Mouse (Mus musculus): ENCODE measurements around the gene Gm12166. TPM values are rescaled to one million over a fixed set of nuclear protein-coding genes. Genes with fewer than 3 reads are reported as not detected.

Gm12166 gene
- polyA plus RNA-seq, 1 experiment from 2014 or later: 6.1 TPM

DNA sequence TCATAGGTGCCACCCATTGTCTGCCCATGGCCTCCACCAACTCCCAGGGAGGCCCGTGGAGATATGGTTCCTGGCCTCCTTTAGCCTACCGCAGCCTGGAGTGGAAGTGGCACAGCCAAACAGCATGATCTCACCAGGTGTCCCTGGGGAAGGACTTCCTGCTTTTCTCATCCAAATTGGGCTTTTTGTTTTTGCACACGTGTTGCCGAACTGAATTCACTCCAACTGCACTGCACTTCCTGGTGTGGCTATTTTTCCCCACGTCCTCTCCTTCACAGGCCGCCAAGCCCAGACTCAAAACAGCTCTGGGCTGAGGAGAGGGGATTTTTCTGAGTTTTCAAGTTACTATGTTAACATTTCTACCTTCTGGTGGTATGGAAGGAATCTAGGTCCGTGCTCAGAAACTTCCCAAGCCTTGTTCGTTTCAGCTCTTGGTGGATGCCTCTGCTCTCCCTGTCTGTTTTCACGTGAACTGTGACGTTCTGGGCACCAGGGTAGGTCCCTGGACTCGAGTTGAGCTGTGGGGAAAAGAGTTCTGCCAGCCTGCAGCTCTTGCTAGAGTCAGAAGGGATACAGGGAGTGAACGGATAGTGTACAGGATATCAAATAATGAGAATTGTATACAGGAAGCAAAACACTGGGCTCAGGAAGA is 16.8 kb upstream of the Gm12166 start:
- ATAC-seq (ENCODE audit: low read depth): no peak
- no peaks in the 10 kb centered on the region for H3K27me3 ChIP-seq (ENCODE audit: control insufficient read depth, insufficient read depth, low read length)
- H3K4me1 ChIP-seq (ENCODE audit: control insufficient read depth, insufficient read depth, low read length): peaks cover 7% of the 10 kb centered on the region
- no peak overlapping the region for H3K4me2 ChIP-seq (ENCODE audit: low read depth, low read length)
- WGBS: 32% methylated on average over 12 of the region's 12 CpGs
- no peaks in the 10 kb centered on the region for H3K9me3 ChIP-seq (ENCODE audit: control insufficient read depth, low read length)
- H3K36me3 ChIP-seq (ENCODE audit: control insufficient read depth, insufficient read depth, low read length): peaks cover 3% of the 10 kb centered on the region; the same call in 1 of the 2 replicates
- no peak overlapping the region for H3K27ac ChIP-seq (ENCODE audit: low read depth, low read length)
- no peak overlapping the region for H3K4me3 ChIP-seq (ENCODE audit: low read depth, low read length)
- no peak overlapping the region for H3K9ac ChIP-seq (replicated peaks; ENCODE audit: low read depth, low read length)

DNA sequence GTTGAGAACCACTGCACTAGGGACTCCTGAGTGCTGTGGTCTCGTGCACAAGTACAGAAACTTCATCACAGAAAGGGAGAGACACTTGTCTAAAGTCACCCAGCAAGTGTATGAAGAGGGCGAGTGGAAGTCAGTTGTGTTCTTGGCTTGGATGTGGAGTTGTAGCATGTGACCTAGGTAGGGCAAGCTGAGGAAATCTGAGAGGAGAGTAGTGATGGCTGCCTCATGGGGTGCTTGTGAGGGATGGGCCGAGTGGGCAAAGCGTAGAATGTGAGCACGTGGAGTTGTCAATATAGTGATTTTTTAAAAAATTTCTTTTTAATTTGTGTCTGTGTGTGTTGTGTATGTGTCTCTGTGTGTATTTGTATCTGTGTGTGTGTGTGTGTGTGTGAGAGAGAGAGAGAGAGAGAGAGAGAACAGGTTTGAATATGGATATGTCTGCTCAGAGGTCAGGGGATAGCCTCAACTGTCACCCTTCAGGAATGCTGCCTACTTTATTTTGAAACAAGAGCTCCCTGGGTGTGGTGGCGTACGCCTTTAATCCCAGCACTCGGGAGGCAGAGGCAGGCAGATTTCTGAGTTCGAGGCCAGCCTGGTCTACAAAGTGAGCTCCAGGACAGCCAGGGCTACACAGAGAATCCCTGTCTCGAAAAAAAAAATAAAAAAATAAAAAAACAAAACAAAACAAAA is 15.4 kb upstream of the Gm12166 start:
- 94% methylated on average over 10 of the region's 10 CpGs for WGBS

DNA sequence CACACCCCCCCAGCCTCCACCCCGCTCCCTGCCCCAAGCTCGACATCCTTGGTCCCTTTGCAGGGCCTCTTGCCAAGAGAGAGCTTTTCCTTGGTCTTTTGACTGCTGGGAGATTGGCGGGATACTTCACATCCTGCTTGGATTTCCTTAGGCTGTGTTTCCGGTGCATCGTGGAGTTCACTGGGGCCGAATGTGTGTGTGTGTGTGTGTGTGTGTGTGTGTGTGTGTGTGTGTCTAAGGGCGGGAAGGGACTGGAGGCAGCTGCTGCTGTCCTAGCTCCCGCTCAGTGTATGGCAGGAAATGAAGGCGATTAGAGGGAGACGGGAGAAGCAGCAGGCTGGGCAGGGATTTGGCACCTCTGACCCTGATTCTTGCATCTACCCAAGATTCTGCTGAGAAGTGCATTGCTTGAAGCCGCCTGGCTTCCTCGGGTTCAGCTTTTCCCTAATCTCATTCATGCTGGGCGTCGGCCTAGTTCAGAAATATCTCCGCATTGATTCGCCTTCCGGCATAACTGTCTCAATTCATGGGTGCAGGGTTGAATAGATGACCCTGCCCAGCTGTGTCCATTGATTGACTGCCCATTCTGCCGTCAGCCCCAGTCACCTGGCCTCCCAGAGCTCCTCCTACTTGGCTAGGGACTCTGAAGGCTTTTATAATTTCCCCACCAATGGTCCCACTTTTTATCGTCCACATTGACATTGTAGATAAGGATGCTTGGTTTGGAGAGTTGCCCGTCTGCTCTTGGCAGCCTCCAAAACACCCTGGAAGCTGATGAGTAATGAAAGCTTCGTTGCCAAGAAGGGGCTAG is 13.3 kb upstream of the Gm12166 start:
- Histone ChIP-seq H3K27me3 (ENCODE audit: control insufficient read depth, insufficient read depth, low read length) (no peaks in the 10 kb centered on the region), H3K9ac (replicated peaks; ENCODE audit: low read depth, low read length) (no peak overlapping the region), H3K4me1 (ENCODE audit: control insufficient read depth, insufficient read depth, low read length) (peaks cover 7% of the 10 kb centered on the region; the same call in 1 of the 2 replicates), H3K36me3 (ENCODE audit: control insufficient read depth, insufficient read depth, low read length) (peaks cover 7% of the 10 kb centered on the region; the same call in 1 of the 2 replicates), H3K4me2 (ENCODE audit: low read depth, low read length) (no peak overlapping the region), H3K27ac (ENCODE audit: low read depth, low read length) (no peak overlapping the region), H3K9me3 (ENCODE audit: control insufficient read depth, low read length) (no peaks in the 10 kb centered on the region), H3K4me3 (ENCODE audit: low read depth, low read length) (no peak overlapping the region)
- 57% methylated on average over 21 of the region's 21 CpGs for WGBS
- ATAC-seq (ENCODE audit: low read depth): peak; percentile 25; the same call in 1 of the 2 replicates

More for the DNA sequence above, 15.4 kb upstream of the Gm12166 start:
- Histone ChIP-seq H3K4me3 (ENCODE audit: low read depth, low read length) (no peak overlapping the region), H3K9ac (replicated peaks; ENCODE audit: low read depth, low read length) (no peak overlapping the region), H3K27me3 (ENCODE audit: control insufficient read depth, insufficient read depth, low read length) (no peaks in the 10 kb centered on the region), H3K4me2 (ENCODE audit: low read depth, low read length) (no peak overlapping the region), H3K4me1 (ENCODE audit: control insufficient read depth, insufficient read depth, low read length) (peaks cover 7% of the 10 kb centered on the region; the same call in 1 of the 2 replicates), H3K27ac (ENCODE audit: low read depth, low read length) (no peak overlapping the region), H3K9me3 (ENCODE audit: control insufficient read depth, low read length) (no peaks in the 10 kb centered on the region), H3K36me3 (ENCODE audit: control insufficient read depth, insufficient read depth, low read length) (peaks cover 3% of the 10 kb centered on the region; the same call in 1 of the 2 replicates)
- ATAC-seq (ENCODE audit: low read depth): no peak

DNA sequence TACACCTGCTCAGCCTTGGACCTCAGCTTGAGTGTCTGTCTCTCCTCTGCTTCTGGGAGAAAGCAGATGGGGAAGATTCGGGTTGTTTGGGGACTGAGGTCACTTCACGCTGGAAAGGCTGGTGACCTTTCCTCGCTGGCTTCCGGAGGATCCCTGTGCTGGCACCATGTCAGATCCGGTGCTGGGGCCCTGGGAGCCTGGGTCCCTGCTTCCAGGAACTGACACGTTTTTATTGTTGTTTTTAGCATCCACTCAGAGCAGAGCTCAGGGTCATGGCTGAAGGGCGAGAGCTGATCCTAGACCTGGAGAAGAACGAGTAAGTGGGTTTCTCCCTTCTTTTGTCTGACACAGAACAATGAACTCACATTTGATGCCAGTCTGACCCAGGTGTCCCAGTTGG is 12.6 kb upstream of the Gm12166 start:
- ATAC-seq (ENCODE audit: low read depth): no peak
- H3K27ac ChIP-seq (ENCODE audit: low read depth, low read length): no peak overlapping the region
- 61% methylated on average over 8 of the region's 8 CpGs for WGBS

DNA sequence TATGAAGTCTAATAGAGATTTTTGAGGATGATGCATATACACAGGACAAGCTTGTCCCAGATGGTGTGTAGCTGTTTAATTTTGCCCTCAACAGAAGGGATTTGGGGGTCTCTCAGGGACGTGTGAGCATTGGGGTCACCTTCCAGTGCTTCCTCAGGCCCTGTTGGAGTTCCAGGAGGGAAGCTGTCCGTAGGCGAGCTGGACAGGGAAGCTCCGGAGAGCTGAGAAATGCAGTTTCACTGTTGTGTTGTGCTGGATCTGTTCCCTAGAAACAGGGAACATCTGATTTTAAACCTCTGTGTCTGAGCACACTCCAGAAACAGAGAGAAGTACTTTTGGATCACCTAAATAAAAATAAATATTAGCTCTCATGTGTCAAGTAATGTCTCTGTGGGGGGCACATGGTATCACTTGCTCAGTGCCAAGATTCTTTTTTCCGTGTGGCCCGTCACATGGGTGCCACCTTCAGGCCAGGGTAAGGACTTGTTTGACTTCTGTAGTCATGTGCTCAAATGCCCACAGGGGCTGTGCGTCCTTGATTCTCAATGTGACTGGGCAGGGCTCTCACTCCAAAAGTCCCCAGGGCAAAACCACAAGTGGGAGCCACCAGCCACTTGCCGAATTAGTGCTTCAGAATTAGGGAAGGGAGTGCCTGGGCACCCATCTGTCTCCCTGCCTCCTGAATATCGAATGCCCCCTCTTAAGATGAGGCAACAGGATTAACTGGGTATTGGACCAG is 11.0 kb upstream of the Gm12166 start:
- Histone ChIP-seq H3K36me3 (ENCODE audit: control insufficient read depth, insufficient read depth, low read length) (peaks cover 7% of the 10 kb centered on the region; the same call in 1 of the 2 replicates), H3K27me3 (ENCODE audit: control insufficient read depth, insufficient read depth, low read length) (no peaks in the 10 kb centered on the region), H3K4me3 (ENCODE audit: low read depth, low read length) (no peak overlapping the region), H3K4me2 (ENCODE audit: low read depth, low read length) (no peak overlapping the region), H3K9me3 (ENCODE audit: control insufficient read depth, low read length) (no peaks in the 10 kb centered on the region), H3K9ac (replicated peaks; ENCODE audit: low read depth, low read length) (no peak overlapping the region), H3K4me1 (ENCODE audit: control insufficient read depth, insufficient read depth, low read length) (peaks cover 7% of the 10 kb centered on the region; the same call in 1 of the 2 replicates), H3K27ac (ENCODE audit: low read depth, low read length) (no peak overlapping the region)
- ATAC-seq (ENCODE audit: low read depth): no peak
- WGBS: 64% methylated on average over 9 of the region's 9 CpGs

More for the DNA sequence above, 12.6 kb upstream of the Gm12166 start:
- Histone ChIP-seq H3K36me3 (ENCODE audit: control insufficient read depth, insufficient read depth, low read length) (peaks cover 7% of the 10 kb centered on the region; the same call in 1 of the 2 replicates), H3K9me3 (ENCODE audit: control insufficient read depth, low read length) (no peaks in the 10 kb centered on the region), H3K9ac (replicated peaks; ENCODE audit: low read depth, low read length) (no peak overlapping the region), H3K4me1 (ENCODE audit: control insufficient read depth, insufficient read depth, low read length) (peaks cover 7% of the 10 kb centered on the region; the same call in 1 of the 2 replicates), H3K27me3 (ENCODE audit: control insufficient read depth, insufficient read depth, low read length) (no peaks in the 10 kb centered on the region), H3K4me2 (ENCODE audit: low read depth, low read length) (no peak overlapping the region), H3K4me3 (ENCODE audit: low read depth, low read length) (no peak overlapping the region)

DNA sequence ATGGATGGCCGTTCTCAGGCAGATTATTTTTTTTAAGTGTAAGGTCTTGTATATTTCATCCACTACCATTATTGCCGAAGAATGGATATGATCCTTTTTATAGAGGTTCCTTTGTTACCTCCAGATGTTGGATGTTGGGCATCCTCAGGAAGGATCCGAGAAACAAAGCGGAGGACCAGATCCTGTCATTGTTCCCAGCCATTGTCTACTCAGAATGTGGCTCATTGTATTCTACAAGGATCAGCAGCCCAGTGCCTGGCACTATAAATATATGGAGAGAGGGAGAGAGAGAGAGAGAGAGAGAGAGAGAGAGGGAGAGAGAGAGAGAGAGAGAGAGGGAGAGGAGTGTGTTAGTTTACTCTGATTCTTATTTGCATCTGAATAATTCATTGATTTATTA is 10.4 kb upstream of the Gm12166 start:
- H3K27ac ChIP-seq (ENCODE audit: low read depth, low read length): no peak overlapping the region
- no peaks in the 10 kb centered on the region for H3K27me3 ChIP-seq (ENCODE audit: control insufficient read depth, insufficient read depth, low read length)
- 61% methylated on average over 4 of the region's 4 CpGs for WGBS
- H3K4me3 ChIP-seq (ENCODE audit: low read depth, low read length): no peak overlapping the region
- H3K9ac ChIP-seq (replicated peaks; ENCODE audit: low read depth, low read length): no peak overlapping the region
- H3K4me2 ChIP-seq (ENCODE audit: low read depth, low read length): no peak overlapping the region
- ATAC-seq (ENCODE audit: low read depth): no peak
- peaks cover 7% of the 10 kb centered on the region; the same call in 1 of the 2 replicates for H3K36me3 ChIP-seq (ENCODE audit: control insufficient read depth, insufficient read depth, low read length)
- H3K9me3 ChIP-seq (ENCODE audit: control insufficient read depth, low read length): no peaks in the 10 kb centered on the region
- H3K4me1 ChIP-seq (ENCODE audit: control insufficient read depth, insufficient read depth, low read length): peaks cover 7% of the 10 kb centered on the region; the same call in 1 of the 2 replicates

DNA sequence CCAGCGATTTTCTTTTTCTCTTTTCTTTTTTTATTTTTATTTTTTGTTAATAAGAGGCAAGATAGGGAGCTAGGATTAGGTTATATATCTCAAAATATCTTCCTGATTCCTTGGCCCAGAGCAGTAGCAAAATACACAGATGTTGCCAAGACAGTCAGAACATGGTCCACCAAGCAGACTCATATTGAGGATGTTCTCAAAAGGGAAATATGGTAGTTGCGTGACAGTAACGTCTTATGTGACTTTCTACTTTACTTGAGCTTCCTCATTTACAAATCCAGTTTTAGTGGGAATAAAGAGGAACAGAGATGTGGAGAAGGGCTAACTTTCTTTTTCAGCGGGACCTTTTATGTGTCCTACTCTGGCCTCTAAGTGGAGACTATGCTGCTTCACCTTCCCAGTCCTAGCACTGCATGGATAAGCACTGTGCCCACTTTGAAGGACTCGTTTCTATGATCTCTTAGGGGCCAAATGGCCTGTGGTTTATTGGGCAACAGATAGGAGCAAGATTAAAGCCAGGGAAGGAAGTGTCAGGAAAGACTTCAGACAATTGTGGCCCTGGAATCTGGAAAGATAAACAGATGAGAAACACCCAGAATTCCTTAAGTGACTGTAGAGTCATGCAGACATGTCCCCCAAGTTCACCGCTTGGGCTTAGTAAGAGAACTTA is 9.8 kb upstream of the Gm12166 start:
- no peak overlapping the region for H3K27ac ChIP-seq (ENCODE audit: low read depth, low read length)
- H3K4me3 ChIP-seq (ENCODE audit: low read depth, low read length): no peak overlapping the region
- peaks cover 7% of the 10 kb centered on the region; the same call in 1 of the 2 replicates for H3K4me1 ChIP-seq (ENCODE audit: control insufficient read depth, insufficient read depth, low read length)
- no peak overlapping the region for H3K4me2 ChIP-seq (ENCODE audit: low read depth, low read length)
- H3K27me3 ChIP-seq (ENCODE audit: control insufficient read depth, insufficient read depth, low read length): no peaks in the 10 kb centered on the region
- H3K36me3 ChIP-seq (ENCODE audit: control insufficient read depth, insufficient read depth, low read length): peaks cover 7% of the 10 kb centered on the region; the same call in 1 of the 2 replicates
- WGBS: 82% methylated on average over 6 of the region's 6 CpGs
- no peaks in the 10 kb centered on the region for H3K9me3 ChIP-seq (ENCODE audit: control insufficient read depth, low read length)
- no peak overlapping the region for H3K9ac ChIP-seq (replicated peaks; ENCODE audit: low read depth, low read length)
- no peak for ATAC-seq (ENCODE audit: low read depth)

DNA sequence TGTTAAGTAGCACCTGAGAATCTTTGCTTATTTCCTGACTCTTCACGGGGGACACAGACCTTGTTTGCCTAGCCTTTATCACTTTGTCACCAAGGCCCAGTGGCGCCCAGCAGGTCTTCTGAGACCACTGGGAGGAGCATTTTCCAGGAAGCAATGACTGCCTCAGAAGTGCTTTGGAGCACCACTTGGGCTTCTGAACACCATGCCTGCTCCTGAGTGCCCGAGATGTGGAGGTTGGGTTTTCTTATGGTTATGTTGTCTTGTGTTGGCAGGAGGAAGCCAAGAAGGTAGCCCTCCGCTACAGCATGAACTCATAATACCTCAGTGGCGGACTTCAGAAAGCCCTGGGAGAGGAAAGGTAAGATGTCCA is 8.5 kb upstream of the Gm12166 start:
- Histone ChIP-seq H3K9me3 (ENCODE audit: control insufficient read depth, low read length) (no peaks in the 10 kb centered on the region), H3K4me2 (ENCODE audit: low read depth, low read length) (no peak overlapping the region), H3K4me3 (ENCODE audit: low read depth, low read length) (no peak overlapping the region), H3K9ac (replicated peaks; ENCODE audit: low read depth, low read length) (no peak overlapping the region), H3K27ac (ENCODE audit: low read depth, low read length) (no peak overlapping the region), H3K4me1 (ENCODE audit: control insufficient read depth, insufficient read depth, low read length) (peaks cover 7% of the 10 kb centered on the region; the same call in 1 of the 2 replicates), H3K36me3 (ENCODE audit: control insufficient read depth, insufficient read depth, low read length) (peaks cover 7% of the 10 kb centered on the region; the same call in 1 of the 2 replicates), H3K27me3 (ENCODE audit: control insufficient read depth, insufficient read depth, low read length) (no peaks in the 10 kb centered on the region)
- WGBS: 82% methylated on average over 5 of the region's 5 CpGs
- ATAC-seq (ENCODE audit: low read depth): no peak
